Mouse (Mus musculus) heart, adult 2 months (tissue): Measurements from ENCODE around the gene Cpne2. TPM values are rescaled to one million over a fixed set of nuclear protein-coding genes. Genes with fewer than 3 reads are reported as not detected.

Experiments
- DNase-seq, 2 experiments: peaks; one replicate each; pipeline ENCODE4 v3.0.0; 2021
- H3K27ac ChIP-seq: fragments of 200-600 bp; 2 replicates; pipeline ENCODE4 v1.8.1; 2022
- H3K27me3 ChIP-seq: fragments of 200-500 bp; 2 replicates; pipeline ENCODE4 v1.6.1; 2012; ENCODE audit warnings: mild to moderate bottlenecking, low read length, inconsistent platforms, mixed read lengths; ENCODE audit not compliant: control insufficient read depth, insufficient read depth
- H3K36me3 ChIP-seq: fragments of 200-500 bp; 2 replicates; pipeline ENCODE4 v1.6.1; 2012; ENCODE audit warnings: low read length, inconsistent platforms; ENCODE audit not compliant: control insufficient read depth, insufficient read depth
- H3K4me1 ChIP-seq: fragments of 200-500 bp; 2 replicates; pipeline ENCODE4 v1.6.1; 2011; ENCODE audit warnings: low read length; ENCODE audit not compliant: control insufficient read depth, insufficient read depth
- H3K4me3 ChIP-seq: fragments of 200-600 bp; 2 replicates; pipeline ENCODE4 v1.8.1; 2022
- H3K79me2 ChIP-seq: fragments of 200-500 bp; replicated peaks from 2 replicates; pipeline ENCODE4 v1.6.1; 2012; ENCODE audit warnings: mild to moderate bottlenecking, inconsistent platforms, low read length, moderate library complexity, mixed read lengths; ENCODE audit not compliant: control insufficient read depth, insufficient read depth
- H3K9ac ChIP-seq: fragments of 200-500 bp; 2 replicates; pipeline ENCODE4 v1.6.1; 2012; ENCODE audit warnings: low read depth, mild to moderate bottlenecking, control low read depth, inconsistent platforms, low read length, mixed read lengths
- CTCF ChIP-seq: fragments of 200-600 bp; IDR thresholded peaks from 2 replicates; pipeline ENCODE4 v1.8.1; 2022; ENCODE audit warnings: antibody characterized with exemption, mild to moderate bottlenecking, moderate library complexity
- EP300 ChIP-seq: fragments of 200-500 bp; IDR thresholded peaks from 2 replicates; pipeline ENCODE4 v1.6.1; 2011; ENCODE audit warnings: low read depth, low read length, control low read depth; ENCODE audit not compliant: insufficient read depth
- POLR2A ChIP-seq: fragments of 200-500 bp; IDR thresholded peaks from 2 replicates; pipeline ENCODE4 v1.6.1; 2011; ENCODE audit warnings: mild to moderate bottlenecking, low read depth, low read length, control low read depth; ENCODE audit not compliant: insufficient read depth
- WGBS: fragments of 180-500 bp; shearing (Covaris S2); methylation state at CpG from one replicate; pipeline ENCODE4 v1.1.7; 2018; 5-methylcytosine and 5-hydroxymethylcytosine counted together
- intact Hi-C: fragments of 180-260 bp; cut with DNase I; formaldehyde crosslinking; loops from one replicate; pipeline ENCODE4 v1.15.1; 2025
- polyA plus RNA-seq: library from polyadenylated mRNA; depleted of rRNA; stranded (reverse); fragments of >200 nt; gene quantifications from 2 replicates; pipeline ENCODE4 v1.2.3, GENCODE M21; 2012
- total RNA-seq, 2 experiments: library from RNA; stranded (reverse); gene quantifications; 2 replicates each; pipeline ENCODE4 v1.2.3; 2021

The Cpne2 gene
- total and polyA plus RNA-seq, 3 experiments = 3.4 to 14.1 (median 3.9) TPM

- Histone ChIP-seq H3K36me3 (no peaks in the 10 kb centered on the region), H3K27me3 (no peaks in the 10 kb centered on the region), H3K4me3 (no peak overlapping the region), H3K27ac (no peak overlapping the region), H3K9ac (no peak overlapping the region), H3K4me1 (no peaks in the 10 kb centered on the region), H3K79me2 (no peaks in the 10 kb centered on the region)
- no peak for DNase-seq
- intact Hi-C loops = loop anchor here (2.0 to 5.0 kb wide), 4 partner anchors 17 to 282 kb away; partner anchors contain the start of gene Ccl17
- WGBS = 71% methylated on average over 4 of the region's 4 CpGs
- TF ChIP-seq EP300 (no peak), POLR2A (no peak), CTCF (no peak)
Measured at GRCm38 (mm10) chr8:94529875-94530274, 2.9 kb upstream of the Cpne2 start.

DNA sequence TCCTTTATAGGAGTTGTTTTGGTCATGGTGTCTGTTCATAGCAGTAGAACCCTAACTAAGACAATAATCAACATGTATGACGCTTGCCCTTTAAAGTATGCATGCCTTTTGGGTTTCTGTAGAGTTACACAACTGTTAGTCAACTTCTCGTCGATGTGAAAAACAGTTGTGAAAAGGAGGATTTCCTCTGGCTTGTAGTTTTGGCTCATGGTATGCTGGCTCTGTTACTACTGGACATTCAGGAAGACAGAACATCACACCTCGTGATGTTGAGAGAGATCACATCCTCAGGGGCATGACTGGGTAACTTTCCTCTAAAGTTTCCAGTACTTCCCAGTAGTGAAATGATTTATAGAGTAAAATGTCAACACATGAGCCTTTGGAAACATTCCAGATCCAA is 2.1 kb upstream of the Cpne2 start:
- Histone ChIP-seq H3K4me1 (no peaks in the 10 kb centered on the region), H3K79me2 (no peaks in the 10 kb centered on the region), H3K27ac (no peak overlapping the region), H3K27me3 (no peaks in the 10 kb centered on the region), H3K36me3 (no peaks in the 10 kb centered on the region), H3K9ac (no peak overlapping the region), H3K4me3 (no peak overlapping the region)
- DNase-seq = no peak
- intact Hi-C loops = loop anchor here (5.0 kb wide), 2 partner anchors 37 to 282 kb away; partner anchors contain the start of gene Ccl17
- no peak for TF ChIP-seq CTCF
- no peak for TF ChIP-seq POLR2A
- TF ChIP-seq EP300 = no peak
- WGBS = 61% methylated on average over 4 of the region's 4 CpGs

DNA sequence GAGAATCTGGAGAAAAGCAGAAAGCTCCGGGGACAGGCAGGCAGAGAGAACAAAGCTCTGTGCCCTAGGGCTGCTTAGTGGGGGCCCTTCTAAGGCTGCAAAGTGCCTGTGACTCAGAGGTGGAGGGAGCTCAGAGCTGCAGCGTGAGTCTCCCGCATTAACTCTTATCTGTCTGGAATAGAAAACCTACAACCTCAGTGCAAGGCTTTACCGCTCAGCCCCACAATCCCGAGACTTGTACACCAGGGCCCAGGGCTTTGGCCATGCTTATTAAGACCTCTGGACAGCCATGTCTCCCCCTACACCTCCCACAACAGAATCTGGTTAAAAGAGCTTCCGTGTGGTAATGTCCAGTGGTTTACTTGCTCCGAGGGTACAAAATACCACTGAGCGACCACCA is 790 bp upstream of the Cpne2 start:
- peak overlapping the region; percentile 76; the same call in 1 of the 2 replicates for H3K4me3 ChIP-seq
- no peaks in the 10 kb centered on the region for H3K36me3 ChIP-seq
- H3K9ac ChIP-seq = no peak overlapping the region
- no peaks in the 10 kb centered on the region for H3K79me2 ChIP-seq
- TF ChIP-seq EP300 (no peak), CTCF (no peak), POLR2A (no peak)
- H3K27ac ChIP-seq = no peak overlapping the region
- H3K27me3 ChIP-seq = no peaks in the 10 kb centered on the region
- peaks cover 6% of the 10 kb centered on the region for H3K4me1 ChIP-seq
- WGBS = 31% methylated on average over 8 of the region's 8 CpGs
- no peak for DNase-seq
- intact Hi-C loops = loop anchor here (2.0 to 5.0 kb wide), 3 partner anchors 35 to 280 kb away; partner anchors contain the start of gene Ccl17

DNA sequence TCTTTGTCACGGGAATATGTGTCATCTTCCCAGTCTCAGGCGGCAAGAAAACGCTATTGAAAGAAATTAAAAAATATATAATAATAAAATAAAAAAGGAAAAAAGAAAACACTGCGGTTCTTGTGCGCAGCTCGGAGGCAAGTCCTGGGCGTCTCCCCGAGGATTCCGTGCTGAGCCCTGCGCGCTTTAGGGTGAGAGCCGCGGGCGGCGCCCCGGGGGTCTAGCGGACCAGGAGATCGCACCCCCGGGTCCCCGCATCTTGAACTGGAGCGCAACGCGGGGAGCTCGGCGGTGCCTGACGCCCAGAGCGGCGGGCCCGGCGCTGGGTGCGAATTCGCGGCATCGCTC is 291 bp upstream of the Cpne2 start:
- H3K27me3 ChIP-seq = no peaks in the 10 kb centered on the region
- DNase-seq = no peak
- TF ChIP-seq POLR2A (no peak), CTCF (no peak), EP300 (no peak)
- peak overlapping the region; percentile 54 for H3K27ac ChIP-seq
- intact Hi-C loops = loop anchor here (2.0 to 5.0 kb wide), 3 partner anchors 35 to 280 kb away; partner anchors contain the start of gene Ccl17
- H3K9ac ChIP-seq = peak overlapping the region; percentile 96
- H3K4me1 ChIP-seq = peaks cover 8% of the 10 kb centered on the region
- H3K4me3 ChIP-seq = peak overlapping the region; percentile 76
- no peaks in the 10 kb centered on the region for H3K36me3 ChIP-seq
- 2% methylated on average over 34 of the region's 34 CpGs for WGBS
- H3K79me2 ChIP-seq = no peaks in the 10 kb centered on the region

- 50% methylated on average over 4 of the region's 4 CpGs for WGBS
- Histone ChIP-seq H3K9ac (no peak overlapping the region), H3K4me3 (no peak overlapping the region), H3K27ac (no peak overlapping the region), H3K36me3 (no peaks in the 10 kb centered on the region), H3K27me3 (no peaks in the 10 kb centered on the region), H3K4me1 (peaks cover 8% of the 10 kb centered on the region), H3K79me2 (no peaks in the 10 kb centered on the region)
- DNase-seq = no peak
- intact Hi-C loops = loop anchor here (5.0 kb wide), 2 partner anchors 33 to 278 kb away; partner anchors contain the start of gene Ccl17
- TF ChIP-seq POLR2A = no peak
- TF ChIP-seq CTCF = no peak
- no peak for TF ChIP-seq EP300
Measured at GRCm38 (mm10) chr8:94534612-94535011, 1.8 kb downstream of the Cpne2 start.

- H3K27me3 ChIP-seq = no peaks in the 10 kb centered on the region
- H3K9ac ChIP-seq = no peak overlapping the region
- intact Hi-C loops = no loop called here
- no peak for DNase-seq
- no peaks in the 10 kb centered on the region for H3K36me3 ChIP-seq
- WGBS = 83% methylated on average over 7 of the region's 7 CpGs
- no peak for TF ChIP-seq CTCF
- no peak for TF ChIP-seq EP300
- no peak for TF ChIP-seq POLR2A
- no peak overlapping the region for H3K4me3 ChIP-seq
- no peak overlapping the region for H3K27ac ChIP-seq
- H3K4me1 ChIP-seq = peaks cover 10% of the 10 kb centered on the region
- no peaks in the 10 kb centered on the region for H3K79me2 ChIP-seq
Measured at GRCm38 (mm10) chr8:94535631-94536030, 2.8 kb downstream of the Cpne2 start.
